Mouse (Mus musculus): ENCODE data around the gene Cntn3. TPM values are rescaled to one million over a fixed set of nuclear protein-coding genes. Genes with fewer than 3 reads are reported as not detected.

The Cntn3 gene
- polyA plus RNA-seq, 1 experiment from 2014 or later: 0.84 TPM

DNA sequence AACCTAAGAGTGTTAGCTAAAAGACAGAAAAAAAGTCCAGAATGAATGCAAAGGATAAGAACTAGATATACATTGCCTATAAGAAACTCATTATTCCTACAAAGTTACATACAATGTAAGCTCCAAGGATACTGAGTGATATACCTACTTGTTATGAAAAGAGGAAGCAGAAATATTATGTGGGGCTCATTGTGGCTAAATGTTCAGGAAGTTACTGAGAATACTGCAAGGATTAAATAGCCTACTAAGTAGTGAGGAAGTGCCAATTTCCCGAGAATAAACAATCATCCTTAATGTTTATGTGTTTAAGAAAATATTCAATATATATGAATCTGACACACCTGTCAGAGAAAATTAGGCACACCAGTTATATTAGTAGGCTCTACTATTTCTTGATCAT, 341.9 kb downstream of the Cntn3 start:
- WGBS (ENCODE audit: insufficient replicate concordance): 33% methylated on average over 1 of the region's 1 CpGs
- Histone ChIP-seq H3K4me3 (replicated peaks) (no peak overlapping the region), H3K9ac (no peak overlapping the region), H3K4me2 (no peak overlapping the region), H3K36me3 (no peaks in the 10 kb centered on the region), H3K4me1 (replicated peaks) (no peaks in the 10 kb centered on the region), H3K27ac (no peak overlapping the region), H3K27me3 (no peaks in the 10 kb centered on the region), H3K9me3 (replicated peaks) (no peaks in the 10 kb centered on the region)
- ATAC-seq (ENCODE audit: low read depth) (no peak), DNase-seq (no peak)

- WGBS (ENCODE audit: insufficient replicate concordance): 32% methylated on average over 1 of the region's 1 CpGs
- ATAC-seq (ENCODE audit: low read depth): no peak
- no peak overlapping the region for H3K27ac ChIP-seq
- H3K36me3 ChIP-seq: no peaks in the 10 kb centered on the region
- DNase-seq: no peak
- H3K9ac ChIP-seq: no peak overlapping the region
- no peak overlapping the region for H3K4me2 ChIP-seq
- no peaks in the 10 kb centered on the region for H3K27me3 ChIP-seq
- H3K9me3 ChIP-seq (replicated peaks): no peaks in the 10 kb centered on the region
- H3K4me3 ChIP-seq (replicated peaks): no peak overlapping the region
- no peaks in the 10 kb centered on the region for H3K4me1 ChIP-seq (replicated peaks)
These were observed 386.6 kb downstream of the Cntn3 start for GRCm38 (mm10) chr6:102186316-102186715.

DNA sequence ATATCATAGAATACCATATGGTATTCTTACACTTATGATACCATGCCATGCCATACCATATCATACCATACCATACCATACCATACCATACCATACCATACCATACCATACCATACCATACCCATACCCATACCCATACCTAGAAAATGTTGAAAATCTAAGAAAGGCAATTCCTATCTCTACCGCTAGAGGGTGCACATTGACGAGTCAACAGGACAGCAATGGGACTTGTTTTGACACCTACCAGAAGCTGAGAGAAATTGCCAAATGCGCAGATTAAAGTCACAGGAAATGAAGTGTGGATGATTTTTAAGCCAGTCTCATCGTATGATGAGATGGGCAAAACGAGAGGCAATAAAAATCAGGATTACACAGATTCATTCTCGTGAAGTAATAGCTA, 402.0 kb downstream of the Cntn3 start:
- Histone ChIP-seq H3K9ac (no peak overlapping the region), H3K4me2 (no peak overlapping the region), H3K27ac (no peak overlapping the region), H3K4me3 (replicated peaks) (no peak overlapping the region), H3K36me3 (no peaks in the 10 kb centered on the region), H3K9me3 (replicated peaks) (no peaks in the 10 kb centered on the region), H3K27me3 (no peaks in the 10 kb centered on the region), H3K4me1 (replicated peaks) (no peaks in the 10 kb centered on the region)
- ATAC-seq (ENCODE audit: low read depth): no peak
- 30% methylated on average over 6 of the region's 6 CpGs for WGBS (ENCODE audit: insufficient replicate concordance)
- DNase-seq: no peak

- ATAC-seq (ENCODE audit: low read depth) (no peak), DNase-seq (no peak)
- WGBS (ENCODE audit: insufficient replicate concordance): 66% methylated on average over 3 of the region's 3 CpGs
- H3K4me1 ChIP-seq (replicated peaks): no peaks in the 10 kb centered on the region
- no peaks in the 10 kb centered on the region for H3K36me3 ChIP-seq
- H3K4me3 ChIP-seq (replicated peaks): no peak overlapping the region
- H3K9me3 ChIP-seq (replicated peaks): no peaks in the 10 kb centered on the region
- no peak overlapping the region for H3K27ac ChIP-seq
- H3K4me2 ChIP-seq: no peak overlapping the region
- no peaks in the 10 kb centered on the region for H3K27me3 ChIP-seq
- no peak overlapping the region for H3K9ac ChIP-seq
These were observed 411.7 kb downstream of the Cntn3 start for GRCm38 (mm10) chr6:102161186-102161585.

- H3K27ac ChIP-seq: no peak overlapping the region
- 73% methylated on average over 4 of the region's 4 CpGs for WGBS (ENCODE audit: insufficient replicate concordance)
- ATAC-seq (ENCODE audit: low read depth): no peak
- H3K4me3 ChIP-seq (replicated peaks): no peak overlapping the region
- no peaks in the 10 kb centered on the region for H3K27me3 ChIP-seq
- DNase-seq: no peak
- H3K36me3 ChIP-seq: no peaks in the 10 kb centered on the region
- H3K4me2 ChIP-seq: no peak overlapping the region
- no peaks in the 10 kb centered on the region for H3K9me3 ChIP-seq (replicated peaks)
- no peaks in the 10 kb centered on the region for H3K4me1 ChIP-seq (replicated peaks)
- no peak overlapping the region for H3K9ac ChIP-seq
These were observed 451.2 kb downstream of the Cntn3 start for GRCm38 (mm10) chr6:102121676-102122075.

- WGBS (ENCODE audit: insufficient replicate concordance): 43% methylated on average over 2 of the region's 2 CpGs
- Histone ChIP-seq H3K4me3 (replicated peaks) (no peak overlapping the region), H3K27ac (no peak overlapping the region), H3K9ac (no peak overlapping the region), H3K4me2 (no peak overlapping the region), H3K27me3 (no peaks in the 10 kb centered on the region), H3K9me3 (replicated peaks) (no peaks in the 10 kb centered on the region), H3K36me3 (no peaks in the 10 kb centered on the region), H3K4me1 (replicated peaks) (no peaks in the 10 kb centered on the region)
- DNase-seq (no peak), ATAC-seq (ENCODE audit: low read depth) (no peak)
These were observed 452.9 kb downstream of the Cntn3 start for GRCm38 (mm10) chr6:102120003-102120402.

DNA sequence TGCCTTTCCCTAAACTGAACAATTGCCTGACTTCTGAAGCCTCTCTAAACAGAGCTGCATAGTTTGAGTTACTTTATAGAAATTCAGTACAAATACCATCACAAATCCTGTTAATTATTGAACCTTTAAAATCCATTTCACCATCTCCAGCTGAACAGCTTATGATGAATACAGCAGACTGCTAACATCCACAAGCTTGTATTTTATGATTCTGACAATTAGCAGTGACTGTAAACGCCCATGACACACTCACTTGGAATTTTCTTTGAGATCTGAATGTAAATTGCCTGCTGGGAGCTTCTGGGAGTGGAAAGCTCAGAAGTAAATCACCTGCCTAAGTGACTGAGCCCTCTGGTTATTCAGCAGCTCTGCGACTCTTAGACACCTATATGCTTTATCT, 459.3 kb downstream of the Cntn3 start:
- Histone ChIP-seq H3K9ac (no peak overlapping the region), H3K4me1 (replicated peaks) (no peaks in the 10 kb centered on the region), H3K4me2 (no peak overlapping the region), H3K4me3 (replicated peaks) (no peak overlapping the region), H3K27ac (no peak overlapping the region), H3K9me3 (replicated peaks) (no peaks in the 10 kb centered on the region), H3K36me3 (no peaks in the 10 kb centered on the region), H3K27me3 (no peaks in the 10 kb centered on the region)
- 40% methylated on average over 2 of the region's 2 CpGs for WGBS (ENCODE audit: insufficient replicate concordance)
- ATAC-seq (ENCODE audit: low read depth): no peak
- no peak for DNase-seq

Measured in liver, embryonic 13.5 days (tissue).